Mouse (Mus musculus) MEL (cell line): Measurements from ENCODE around the gene Phf8.
A peak's percentile ranks its signal among the peaks of the same experiment; 100 is the strongest.
"Not testable (repeated sequence)": the region's sequence is repeated elsewhere in the genome, so short reads cannot be mapped to it uniquely, and the experiment has no call there.

Experiments used
- CTCF ChIP-seq, 3 experiments: IDR thresholded peaks in 2 of 3; conservative IDR thresholded peaks in 1 of 3; 2 replicates each; pipeline ENCODE4 v1.5.1; 2011 to 2012; ENCODE audit warnings: low read length in 3 of 3, low read depth in 2 of 3, mild to moderate bottlenecking in 2 of 3, improper control_type of control experiment in 1 of 3, inconsistent platforms in 1 of 3, mixed read lengths in 1 of 3, moderate library complexity in 1 of 3; ENCODE audit not compliant: control insufficient read depth in 1 of 3, insufficient read depth in 1 of 3, poor library complexity in 1 of 3, severe bottlenecking in 1 of 3
- E2F4 ChIP-seq: IDR thresholded peaks from 2 replicates; pipeline ENCODE4 v1.6.1; 2011; ENCODE audit warnings: low read depth, low read length, improper control_type of control experiment, borderline replicate concordance
- ETS1 ChIP-seq: IDR thresholded peaks from 2 replicates; pipeline ENCODE4 v1.6.1; 2012; ENCODE audit warnings: low read depth, mild to moderate bottlenecking, inconsistent platforms, low read length, improper control_type of control experiment, moderate library complexity
- MAFK ChIP-seq: IDR thresholded peaks from 2 replicates; pipeline ENCODE4 v1.6.1; 2011; ENCODE audit warnings: low read depth, mild to moderate bottlenecking, low read length, improper control_type of control experiment, borderline replicate concordance
- MYB ChIP-seq: IDR thresholded peaks from 2 replicates; pipeline ENCODE4 v1.6.1; 2011; ENCODE audit warnings: mild to moderate bottlenecking, low read depth, low read length, improper control_type of control experiment
- POLR2A ChIP-seq, 2 experiments: IDR thresholded peaks; 2 replicates each; pipeline ENCODE4 v1.6.1; 2011 to 2012; ENCODE audit warnings: low read length in 2 of 2, mild to moderate bottlenecking in 2 of 2, control low read depth in 1 of 2, improper control_type of control experiment in 1 of 2, low read depth in 1 of 2, moderate library complexity in 1 of 2; ENCODE audit not compliant: control insufficient read depth in 1 of 2, insufficient read depth in 1 of 2, poor library complexity in 1 of 2
- SIN3A ChIP-seq: IDR thresholded peaks from 2 replicates; pipeline ENCODE4 v1.6.1; 2012; ENCODE audit warnings: low read length, improper control_type of control experiment, inconsistent platforms
- ZNF384 ChIP-seq: IDR thresholded peaks from 2 replicates; pipeline ENCODE4 v1.6.1; 2012; ENCODE audit warnings: low read depth, mild to moderate bottlenecking, inconsistent platforms, low read length, improper control_type of control experiment

DNA sequence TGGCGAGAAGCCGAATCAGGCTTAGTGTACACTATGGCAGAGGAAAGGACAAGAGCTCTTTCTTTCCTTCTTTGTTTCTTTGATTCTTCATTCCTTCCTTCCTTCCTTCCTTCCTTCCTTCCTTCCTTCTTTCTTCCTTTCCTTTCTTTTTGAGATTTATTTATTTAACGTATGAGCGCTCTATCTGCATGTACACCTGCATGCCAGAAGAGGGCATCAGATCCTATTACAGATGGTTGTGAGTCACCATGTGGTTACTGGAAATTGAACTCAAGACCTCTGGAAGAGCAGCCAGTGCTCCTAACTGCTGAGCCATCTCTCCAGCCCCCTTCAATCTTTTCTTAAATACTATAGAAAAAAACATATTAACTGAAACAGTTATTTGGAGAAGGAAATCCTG, 27.2 kb upstream of the Phf8 start:
- TF ChIP-seq CTCF (IDR thresholded peaks at IDR 0.05 in 2 of 3, conservative IDR thresholded peaks at IDR 0.05 in 1 of 3; ENCODE audit: control insufficient read depth in 1 of 3, insufficient read depth in 1 of 3, low read depth in 2 of 3, low read length in 3 of 3, poor library complexity in 1 of 3, severe bottlenecking in 1 of 3) = peak; percentile 13 to 50 (median 27); a peak in 3 of 6 replicates
- TF ChIP-seq MYB; SIN3A; E2F4; POLR2A (IDR thresholded peaks at IDR 0.05; ENCODE audit: control insufficient read depth in 1 of 2, insufficient read depth in 1 of 2, low read depth in 1 of 2, low read length in 2 of 2, poor library complexity in 1 of 2); ZNF384; MAFK; ETS1: not testable (repeated sequence)
